Mouse (Mus musculus) liver, postnatal 0 days (tissue): ENCODE measurements at regions not wholly inside any gene's neighbourhood (a gene's known extent, or its start where the extent isn't known, plus 50 kb on each side); places are given as distances from the start of the nearest gene placed in this dataset.

ENCODE experiments used
- ATAC-seq: fragments of 200-750 bp; cut with Nextera tagmentation; 2 replicates; pipeline ENCODE4 v1.8.0; 2017; ENCODE audit warnings: mild to moderate bottlenecking, moderate library complexity
- DNase-seq: peaks from one replicate; pipeline ENCODE4 v3.0.0-alpha.2; 2016
- H3K27ac ChIP-seq: fragments of 300-500 bp; sonication (generic); 2 replicates; pipeline ENCODE4 v1.5.1; 2014; ENCODE audit warnings: antibody characterized with exemption, moderate library complexity, mild to moderate bottlenecking, low read depth
- H3K27me3 ChIP-seq: fragments of 300-500 bp; sonication (generic); 2 replicates; pipeline ENCODE4 v1.6.1; 2014; ENCODE audit warnings: low read length, control low read depth, mixed read lengths; ENCODE audit not compliant: insufficient read depth
- H3K36me3 ChIP-seq: fragments of 300-500 bp; sonication (generic); replicated peaks from 2 replicates; pipeline ENCODE4 v1.6.1; 2014; ENCODE audit warnings: mild to moderate bottlenecking, control low read depth, low read length, moderate library complexity, mixed read lengths; ENCODE audit not compliant: insufficient read depth
- H3K4me1 ChIP-seq: fragments of 300-500 bp; sonication (generic); 2 replicates; pipeline ENCODE4 v1.6.1; 2014; ENCODE audit warnings: antibody characterized with exemption, mild to moderate bottlenecking, control low read depth; ENCODE audit not compliant: insufficient read depth
- H3K4me2 ChIP-seq: fragments of 300-500 bp; sonication (generic); 2 replicates; pipeline ENCODE4 v1.6.1; 2014; ENCODE audit warnings: low read depth, mild to moderate bottlenecking, low read length, moderate library complexity, mixed read lengths
- H3K4me3 ChIP-seq: fragments of 300-500 bp; sonication (generic); 2 replicates; pipeline ENCODE4 v1.5.1; 2014; ENCODE audit warnings: low read depth, low read length
- H3K9ac ChIP-seq: fragments of 300-500 bp; sonication (generic); replicated peaks from 2 replicates; pipeline ENCODE4 v1.6.1; 2014; ENCODE audit warnings: mild to moderate bottlenecking, moderate library complexity
- H3K9me3 ChIP-seq: fragments of 300-500 bp; sonication (generic); 2 replicates; pipeline ENCODE4 v1.6.1; 2016; ENCODE audit warnings: mild to moderate bottlenecking, control low read depth, low read length, mixed read lengths
- CTCF ChIP-seq: sonication (generic); IDR thresholded peaks from 2 replicates; pipeline ENCODE4 v1.5.1; 2016; ENCODE audit warnings: antibody characterized with exemption, low read depth
- EP300 ChIP-seq: IDR thresholded peaks from 2 replicates; pipeline ENCODE4 v1.6.1; 2016; ENCODE audit warnings: antibody characterized with exemption, low read depth, mild to moderate bottlenecking
- WGBS: fragments of 180-500 bp; shearing (Covaris S2); extraction: QIAGEN DNeasy Blood & Tissue Kit; methylation state at CpG from one replicate; pipeline ENCODE4 v1.1.7; 2014; ENCODE audit not compliant: insufficient replicate concordance; 5-methylcytosine and 5-hydroxymethylcytosine counted together

DNA sequence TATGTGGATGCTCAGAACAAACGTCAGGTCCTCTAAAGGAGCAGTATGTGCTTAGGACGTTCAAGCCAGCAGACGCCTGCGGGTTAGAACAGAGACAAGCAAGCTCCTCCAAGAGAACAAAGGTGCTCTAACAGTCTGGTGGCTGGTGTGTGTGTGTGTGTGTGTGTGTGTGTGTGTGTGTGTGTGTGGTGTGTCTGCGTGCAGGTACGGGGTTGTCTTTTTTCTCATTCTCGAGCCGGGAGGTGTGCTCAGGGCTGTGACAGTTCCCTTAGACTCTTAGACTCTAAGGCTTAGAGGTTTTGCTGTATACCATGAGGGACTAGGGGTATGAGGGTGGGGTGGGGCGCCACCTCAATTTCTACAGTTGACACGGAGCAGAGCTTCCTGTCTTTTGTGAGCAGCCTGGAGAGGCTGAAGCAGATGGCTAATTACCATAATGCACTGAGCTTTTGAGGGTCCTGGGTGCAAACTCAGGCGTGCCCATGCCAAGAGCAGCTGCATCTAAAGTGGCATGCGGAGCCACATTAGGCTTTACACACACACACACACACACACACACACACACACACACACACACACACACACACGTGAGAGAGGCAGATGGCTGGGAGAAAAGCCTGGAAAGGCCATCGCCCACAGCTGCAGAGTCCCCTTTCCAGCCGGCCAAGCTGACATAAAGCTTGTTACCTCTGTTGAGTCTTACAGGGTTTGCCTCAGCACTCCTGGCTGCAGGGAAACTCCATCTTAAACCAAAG lies 124.1 kb upstream of the Foxn2 start:
- DNase-seq (no peak), ATAC-seq (no peak)
- H3K27ac ChIP-seq = no peak overlapping the region
- no peaks in the 10 kb centered on the region for H3K4me1 ChIP-seq
- no peaks in the 10 kb centered on the region for H3K36me3 ChIP-seq
- no peaks in the 10 kb centered on the region for H3K27me3 ChIP-seq
- H3K4me3 ChIP-seq = no peak overlapping the region
- peaks cover 2% of the 10 kb centered on the region; the same call in 1 of the 2 replicates for H3K9me3 ChIP-seq
- H3K4me2 ChIP-seq = no peak overlapping the region
- WGBS = 71% methylated on average over 15 of the region's 15 CpGs
- no peak for TF ChIP-seq CTCF
- no peak for TF ChIP-seq EP300
- no peak overlapping the region for H3K9ac ChIP-seq

DNA sequence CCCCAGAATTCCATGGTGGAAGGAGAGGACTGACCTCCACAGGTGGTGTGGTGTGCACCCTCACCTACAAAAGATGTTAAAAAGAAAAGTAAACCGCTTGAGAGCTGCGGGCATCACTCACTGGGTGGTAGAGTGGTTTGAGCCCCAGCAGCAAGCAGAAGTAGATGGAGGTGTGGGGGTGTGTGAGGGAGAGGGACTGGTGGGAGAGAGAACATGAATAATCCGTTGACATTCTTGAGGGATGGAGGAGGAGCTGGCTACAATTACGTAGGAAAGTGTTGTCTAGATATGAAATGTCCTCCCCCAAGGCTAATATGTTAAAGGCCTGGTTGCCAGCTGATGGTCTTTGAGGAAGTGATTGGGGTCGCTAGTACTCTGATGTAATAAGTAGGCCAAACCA lies 123.2 kb upstream of the Foxn2 start:
- H3K9ac ChIP-seq = no peak overlapping the region
- H3K27ac ChIP-seq = no peak overlapping the region
- H3K4me3 ChIP-seq = no peak overlapping the region
- no peak overlapping the region for H3K4me2 ChIP-seq
- DNase-seq = no peak
- no peaks in the 10 kb centered on the region for H3K27me3 ChIP-seq
- 72% methylated on average over 5 of the region's 5 CpGs for WGBS
- no peak for ATAC-seq
- no peaks in the 10 kb centered on the region for H3K4me1 ChIP-seq
- no peak for TF ChIP-seq CTCF
- TF ChIP-seq EP300 = no peak
- no peaks in the 10 kb centered on the region for H3K36me3 ChIP-seq
- H3K9me3 ChIP-seq = peaks cover 2% of the 10 kb centered on the region; the same call in 1 of the 2 replicates

DNA sequence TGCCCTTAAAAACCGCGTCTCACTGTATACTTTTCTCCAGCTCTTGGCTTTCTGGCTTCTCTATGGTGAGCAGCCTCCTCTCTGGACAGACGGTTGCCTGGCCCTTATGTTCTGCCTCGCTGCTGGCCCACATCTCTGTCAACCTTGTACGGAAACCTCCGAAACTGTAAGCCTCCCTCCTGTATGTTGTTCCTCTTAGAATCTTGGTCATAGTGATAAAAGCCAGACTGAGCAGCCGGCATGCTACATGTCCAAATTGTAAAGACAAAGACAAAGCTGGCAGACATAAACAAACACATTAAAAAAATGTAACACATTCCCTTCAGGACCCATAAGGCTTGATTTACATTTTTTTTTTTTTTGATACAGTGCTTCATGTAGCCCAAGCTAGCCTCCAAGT lies 122.7 kb upstream of the Foxn2 start:
- Histone ChIP-seq H3K4me2 (no peak overlapping the region), H3K9ac (no peak overlapping the region), H3K4me1 (no peaks in the 10 kb centered on the region), H3K9me3 (peaks cover 2% of the 10 kb centered on the region; the same call in 1 of the 2 replicates), H3K36me3 (no peaks in the 10 kb centered on the region), H3K27me3 (no peaks in the 10 kb centered on the region), H3K27ac (no peak overlapping the region), H3K4me3 (no peak overlapping the region)
- DNase-seq (no peak), ATAC-seq (no peak)
- TF ChIP-seq CTCF (no peak), EP300 (no peak)
- WGBS = 76% methylated on average over 7 of the region's 7 CpGs

DNA sequence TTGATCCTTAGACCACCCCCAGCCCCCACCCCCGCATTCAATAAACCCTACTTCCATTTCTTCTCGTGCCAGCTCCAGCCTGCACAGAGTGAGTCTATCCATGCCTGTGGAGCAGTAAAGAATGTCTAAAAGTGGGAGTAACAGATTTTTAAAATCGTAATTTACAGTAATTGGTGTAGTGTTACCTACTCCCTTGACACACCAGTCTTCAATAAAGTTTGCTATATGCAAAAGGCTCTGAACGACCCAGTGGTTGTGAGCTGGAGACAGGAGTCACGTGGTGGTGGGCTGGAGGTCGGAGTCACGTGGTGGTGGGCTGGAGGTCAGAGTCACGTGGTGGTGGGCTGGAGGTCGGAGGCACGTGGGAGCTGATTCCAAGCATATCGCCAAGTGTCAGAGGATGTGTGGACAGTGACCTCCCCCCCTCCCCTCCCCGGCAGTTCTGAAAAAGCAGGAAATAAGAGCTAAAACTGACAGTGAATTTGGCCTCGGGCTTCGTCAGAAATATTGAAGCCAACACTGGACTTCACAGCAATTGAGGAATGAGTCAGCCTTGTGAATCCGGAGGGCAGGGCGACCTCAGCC lies 122.2 kb upstream of the Foxn2 start:
- peak; percentile 19 for DNase-seq
- TF ChIP-seq CTCF = no peak
- no peak for TF ChIP-seq EP300
- Histone ChIP-seq H3K4me2 (no peak overlapping the region), H3K9me3 (no peaks in the 10 kb centered on the region), H3K4me1 (no peaks in the 10 kb centered on the region), H3K9ac (no peak overlapping the region), H3K4me3 (no peak overlapping the region), H3K27ac (no peak overlapping the region), H3K27me3 (no peaks in the 10 kb centered on the region), H3K36me3 (no peaks in the 10 kb centered on the region)
- ATAC-seq = no peak
- 73% methylated on average over 16 of the region's 16 CpGs for WGBS

DNA sequence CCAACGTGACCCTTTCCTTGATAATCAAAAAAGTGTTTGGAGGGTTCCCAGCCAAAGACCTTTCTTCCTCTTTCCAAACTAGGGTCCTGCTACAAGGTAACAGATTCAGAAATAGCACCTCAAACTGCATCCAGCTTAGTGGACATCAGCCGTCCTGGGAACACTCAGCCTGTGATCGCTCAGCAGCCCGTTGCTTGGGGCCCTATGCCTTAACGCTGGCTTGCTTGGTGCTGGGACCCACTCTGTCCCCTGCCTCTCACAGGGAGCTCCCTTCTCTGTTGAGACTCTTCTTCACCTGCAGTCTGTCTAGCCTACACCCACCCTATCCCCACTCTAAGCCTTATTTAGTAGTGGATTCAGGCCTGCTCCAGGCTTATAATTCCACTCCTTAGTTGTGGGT lies 121.6 kb upstream of the Foxn2 start:
- WGBS = 75% methylated on average over 5 of the region's 5 CpGs
- no peak for ATAC-seq

DNA sequence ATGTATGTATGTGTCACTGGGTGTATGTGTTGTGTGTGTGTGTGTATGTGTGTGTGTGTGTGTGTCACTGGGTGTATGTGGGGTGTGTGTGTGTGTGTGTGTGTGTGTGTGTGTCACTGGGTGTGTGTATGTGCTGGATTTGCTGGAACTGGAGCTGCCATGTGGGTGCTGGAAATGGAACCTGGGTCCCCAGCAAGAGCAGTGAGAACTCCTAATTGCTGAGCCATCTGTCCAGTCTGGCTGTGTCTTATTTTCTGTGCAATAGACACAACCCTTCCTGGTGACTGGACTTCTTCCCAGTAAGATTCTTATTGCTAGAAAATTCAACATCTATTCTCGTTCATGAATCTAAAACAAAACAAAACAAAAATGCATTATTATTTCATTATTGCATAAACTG lies 119.8 kb upstream of the Foxn2 start:
- 68% methylated on average over 1 of the region's 1 CpGs for WGBS
- DNase-seq (no peak), ATAC-seq (no peak)
- no peaks in the 10 kb centered on the region for H3K27me3 ChIP-seq
- no peaks in the 10 kb centered on the region for H3K36me3 ChIP-seq
- TF ChIP-seq CTCF (no peak), EP300 (no peak)
- H3K4me3 ChIP-seq = no peak overlapping the region
- no peak overlapping the region for H3K4me2 ChIP-seq
- no peak overlapping the region for H3K9ac ChIP-seq
- H3K4me1 ChIP-seq = no peaks in the 10 kb centered on the region
- no peak overlapping the region for H3K27ac ChIP-seq
- H3K9me3 ChIP-seq = no peaks in the 10 kb centered on the region

More for the DNA sequence above, 121.6 kb upstream of the Foxn2 start:
- TF ChIP-seq CTCF (no peak), EP300 (no peak)
- Histone ChIP-seq H3K9ac (no peak overlapping the region), H3K4me3 (no peak overlapping the region), H3K4me2 (no peak overlapping the region), H3K4me1 (no peaks in the 10 kb centered on the region), H3K9me3 (no peaks in the 10 kb centered on the region), H3K27me3 (no peaks in the 10 kb centered on the region), H3K27ac (no peak overlapping the region), H3K36me3 (no peaks in the 10 kb centered on the region)
- no peak for DNase-seq
